Mouse (Mus musculus) CD4-positive, CD25-positive, alpha-beta regulatory T cell, adult 2 months (primary cell): ENCODE results near the gene Auh.
A peak's percentile ranks its signal among the peaks of the same experiment; 100 is the strongest.

Source experiments
- DNase-seq: peaks from one replicate; pipeline ENCODE4 v3.0.0-alpha.2; 2012; ENCODE audit warnings: low read depth, low spot score

Gene Auh

GRCm38 (mm10) chr13:52805581-52805980 lies 123.9 kb downstream of the Auh start:
- DNase-seq = no peak

DNA sequence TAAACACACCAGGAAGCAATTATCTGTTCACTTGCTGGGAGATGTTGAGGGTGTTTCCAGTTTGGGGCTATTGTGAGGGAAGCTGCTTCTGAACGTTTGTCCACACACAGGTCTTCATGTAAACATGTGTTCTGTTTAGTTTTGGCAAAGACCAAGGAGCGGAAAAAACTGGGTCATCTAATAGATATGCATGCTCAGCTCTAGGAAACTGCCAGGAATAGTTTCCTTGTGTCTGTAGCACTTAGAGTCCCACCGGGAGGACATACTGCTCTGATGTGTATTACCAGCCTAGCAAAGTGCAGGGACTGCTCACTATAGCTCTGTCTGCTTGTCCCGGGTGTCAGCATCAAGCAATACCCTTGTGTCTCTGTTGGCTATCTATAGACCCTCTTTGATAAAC lies 127.0 kb downstream of the Auh start:
- no peak for DNase-seq

DNA sequence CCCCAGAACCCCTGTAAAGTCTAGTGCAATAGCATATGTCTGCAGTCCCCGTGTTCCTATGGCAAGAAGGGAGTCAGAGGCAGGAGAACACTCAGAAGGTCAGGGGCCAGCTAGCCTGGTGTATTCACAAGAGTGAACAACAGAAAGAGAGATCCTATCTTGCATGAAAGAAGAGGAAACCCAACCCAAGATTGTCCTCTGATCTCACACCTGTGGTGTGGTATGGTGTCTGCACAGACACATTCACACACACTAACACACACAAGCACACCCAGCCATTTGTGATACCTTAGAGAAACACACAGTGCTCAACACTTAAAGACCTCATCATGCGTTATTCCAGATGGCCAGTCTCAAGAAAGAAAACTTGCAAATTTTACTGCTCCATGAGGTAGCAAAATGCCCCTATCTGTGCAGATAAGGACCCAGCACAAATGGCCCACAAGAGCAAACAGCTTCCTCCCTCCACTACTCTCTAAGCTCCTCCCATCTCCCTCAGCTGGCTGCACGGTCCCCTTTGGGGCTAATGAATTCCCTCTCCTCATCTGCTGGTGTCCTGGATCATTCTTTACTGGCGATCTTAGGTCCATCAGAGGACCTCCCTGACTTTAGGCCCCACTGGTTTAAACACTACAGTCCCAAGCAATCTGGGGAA lies 128.7 kb downstream of the Auh start:
- peak; percentile 57 for DNase-seq

DNA sequence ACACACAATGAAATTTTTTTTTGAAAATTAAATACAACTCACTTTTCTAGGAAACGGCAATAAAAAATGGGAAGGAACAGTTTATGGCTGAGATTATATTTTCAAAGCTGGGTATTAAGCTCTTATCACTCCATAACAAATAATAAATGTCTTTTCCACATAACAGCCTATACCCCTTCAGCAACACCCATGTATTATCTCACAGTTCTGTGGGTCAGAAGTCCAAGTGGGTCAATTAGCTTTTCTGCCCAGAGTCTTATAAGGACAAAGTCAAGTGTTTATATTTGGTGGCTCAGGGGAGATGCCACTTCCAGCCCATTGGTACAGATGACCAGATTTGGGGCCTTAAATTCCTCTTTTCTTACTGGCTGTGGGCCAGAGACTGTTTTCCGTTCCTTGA lies 129.4 kb downstream of the Auh start:
- DNase-seq = no peak

DNA sequence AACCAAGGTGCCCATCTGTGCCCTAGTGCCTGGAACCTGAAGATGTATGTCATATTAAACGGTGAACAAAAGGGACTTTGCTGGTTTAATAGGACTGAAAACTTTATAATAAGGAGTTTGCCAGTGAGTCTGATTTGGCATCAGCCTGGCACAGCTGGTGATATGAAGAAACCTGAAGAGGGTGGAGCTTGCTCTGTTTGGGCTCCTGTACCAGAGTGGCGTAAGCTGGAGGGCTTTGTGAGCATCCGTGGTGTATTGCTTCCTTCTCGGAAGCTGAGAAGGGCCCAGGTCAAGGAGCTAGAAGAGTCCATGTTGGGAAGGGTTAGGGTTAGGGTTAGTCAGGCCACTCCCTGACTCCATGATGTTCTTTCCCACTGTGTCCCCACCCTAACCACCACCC lies 135.2 kb downstream of the Auh start:
- no peak for DNase-seq

DNA sequence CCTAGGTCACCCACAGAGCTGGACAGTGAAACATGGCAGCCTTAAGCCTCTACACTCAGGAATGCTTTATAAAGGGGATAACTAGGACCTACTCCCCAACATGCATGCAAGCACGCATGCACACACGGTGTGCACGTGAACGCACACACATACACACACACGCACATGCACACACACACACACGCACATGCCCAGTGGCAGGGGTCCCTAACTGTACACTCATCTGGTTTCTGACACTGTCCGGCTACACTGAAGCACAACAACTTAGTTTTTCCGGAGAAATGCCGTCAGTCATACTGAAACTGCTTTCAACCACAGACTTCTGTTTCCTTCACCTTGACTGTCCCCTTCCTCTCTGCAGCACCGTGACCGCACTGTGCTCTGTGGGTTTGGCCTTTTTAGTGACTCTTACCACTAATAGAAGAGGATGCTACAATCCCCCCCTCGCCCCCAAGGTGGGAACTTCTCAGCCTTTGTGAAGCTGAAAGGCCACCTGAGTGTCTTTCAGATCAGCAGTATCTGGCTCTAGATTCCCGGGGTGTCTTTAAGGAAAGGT lies 136.0 kb downstream of the Auh start:
- DNase-seq = peak; percentile 76

DNA sequence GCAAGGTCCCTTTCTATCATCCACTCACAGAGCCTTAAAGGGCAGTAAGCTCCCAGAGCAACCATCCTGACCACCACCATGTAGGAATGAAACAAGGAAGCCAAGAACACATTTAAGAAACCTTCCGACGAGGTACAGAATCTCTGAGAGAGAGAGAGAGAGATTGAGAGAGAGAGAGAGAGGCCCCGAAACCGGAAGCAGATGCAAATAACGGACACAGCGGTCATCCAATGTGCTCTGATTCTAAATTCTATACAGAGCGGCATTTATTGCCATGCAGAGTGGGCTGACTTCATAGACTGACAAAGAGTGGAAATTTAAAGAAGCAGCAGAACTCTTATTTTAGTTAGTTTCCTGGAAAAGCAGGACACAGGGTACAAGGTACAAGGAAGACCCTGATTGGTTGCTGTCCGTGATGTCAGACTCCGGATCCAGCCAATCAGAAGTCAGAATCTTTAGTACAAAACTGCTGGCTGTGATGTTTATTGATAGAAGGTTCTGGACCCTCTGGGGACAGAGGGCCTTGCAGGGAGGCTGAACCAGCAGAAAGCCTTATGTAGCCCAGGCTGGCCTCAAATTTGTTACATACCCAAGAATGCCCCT lies 137.1 kb downstream of the Auh start:
- no peak for DNase-seq

DNA sequence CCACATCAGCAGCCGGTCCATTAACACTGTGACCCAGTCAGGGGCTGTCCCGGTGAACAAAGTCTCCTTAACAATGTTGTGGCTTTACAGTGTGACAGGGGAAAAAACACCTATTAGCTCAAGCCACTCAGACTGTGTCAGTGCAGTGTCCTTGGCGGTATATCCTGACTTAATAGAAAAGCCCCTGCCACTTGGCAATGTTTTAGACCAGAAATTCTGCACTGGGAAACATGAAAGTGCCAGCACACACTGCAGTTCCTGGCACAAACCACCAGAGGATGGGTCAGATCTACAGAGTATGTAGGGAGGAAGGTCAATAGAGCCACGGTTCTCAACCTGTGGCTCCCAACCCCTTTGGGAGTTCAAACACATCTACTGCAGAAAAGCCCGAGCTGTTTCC lies 138.6 kb downstream of the Auh start:
- peak; percentile 18 for DNase-seq
